8 mouse cellular contexts compared by ENCODE assay signal in the genomic region with DNA sequence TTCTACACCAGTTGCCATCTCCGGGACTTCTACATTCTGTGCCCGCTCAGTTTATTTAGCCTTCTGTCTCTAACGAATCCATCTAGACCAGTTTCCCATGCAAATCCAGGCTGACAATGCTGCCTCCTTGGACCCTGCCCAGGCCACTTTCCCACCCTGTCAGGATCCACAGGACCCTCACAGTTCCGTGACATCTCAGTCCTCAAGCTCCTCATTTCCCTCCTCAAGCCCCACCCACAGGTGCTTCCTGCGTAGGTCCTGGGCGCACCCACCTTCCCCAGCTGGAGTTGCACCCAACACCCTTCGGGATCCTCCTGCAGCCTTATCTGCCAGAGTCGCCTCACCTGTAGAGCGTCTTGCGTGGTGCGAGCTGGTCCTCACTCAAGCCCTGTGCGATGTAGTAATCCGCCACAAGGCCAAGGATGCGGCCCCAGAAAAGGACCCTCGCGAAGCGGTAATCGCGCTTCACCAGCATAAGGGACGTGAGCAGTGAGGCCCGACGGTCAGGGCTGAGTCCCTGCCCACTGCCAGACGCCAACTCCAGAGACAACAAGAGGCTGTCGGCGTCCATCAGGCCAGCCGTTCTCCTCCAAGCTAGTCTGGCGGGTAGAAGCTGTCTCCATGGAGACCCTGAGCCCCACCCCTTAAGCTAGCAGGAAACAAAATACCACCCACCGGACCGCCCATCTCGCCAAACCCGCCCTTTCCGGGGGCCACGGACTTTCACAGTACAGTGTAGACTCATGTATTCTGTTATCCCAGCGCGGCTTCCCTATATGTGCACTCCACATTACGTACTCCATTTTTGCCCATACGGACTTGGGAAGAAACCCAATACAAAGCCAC. TPM values are rescaled to one million over a fixed set of nuclear protein-coding genes. Genes with fewer than 3 reads are reported as not detected.
A peak's percentile ranks its signal among the peaks of the same experiment; 100 is the strongest.
DNase-seq lines count a peak whose midpoint lies in the region; ATAC-seq and TF ChIP-seq lines count a peak whose summit lies in the region.

A gene (minus strand): TSS at position 639 of the 846 bp plus-strand sequence.

- TF ChIP-seq CTCF in cortical plate, adult 2 months (IDR thresholded peaks at IDR 0.05; ENCODE audit: extremely low read depth, insufficient read depth, low read length): no peak
- TF ChIP-seq CTCF in gastrocnemius, adult 2 months (IDR thresholded peaks at IDR 0.05): no peak

- no peak within 1 kb of the TSS for H3K9ac ChIP-seq in ES-E14 (ENCODE audit: insufficient read depth, low read depth, low read length, poor library complexity, severe bottlenecking)
- peak within 1 kb of the TSS; percentile 52 for H3K9ac ChIP-seq in hindbrain, embryonic 15.5 days

- peak; percentile 94 for ATAC-seq in hindbrain, embryonic 15.5 days (ENCODE audit: low FRiP score, low read depth)

- peak within 1 kb of the TSS; percentile 82 for H3K4me2 ChIP-seq in hindbrain, embryonic 15.5 days

- peak; percentile 63 for DNase-seq in ES-E14 (ENCODE audit: low read depth, low spot score)
- peak; percentile 85 for DNase-seq in gastrocnemius, adult 2 months
- DNase-seq in left cerebral cortex, adult 11 months (ENCODE audit: low spot score): peak; percentile 65
- DNase-seq in lung, postnatal 36 days: peak; percentile 96
- peak; percentile 83 for DNase-seq in right cerebral cortex, adult 18-20 months
- DNase-seq in urinary bladder, adult 2 months (ENCODE audit: low spot score): peak; percentile 51

- H3K9me3 ChIP-seq in ES-E14 (ENCODE audit: control insufficient read depth, insufficient read depth, low read depth, low read length): no peaks in the 10 kb centered on the region
- H3K9me3 ChIP-seq in hindbrain, embryonic 15.5 days: no peaks in the 10 kb centered on the region

- 5% methylated on average over 37 of the region's 37 CpGs for WGBS in hindbrain, embryonic 15.5 days

- peaks cover 3% of the 10 kb centered on the region in 2 experiments; a peak in 3 of 4 replicates for H3K4me1 ChIP-seq in ES-E14 (ENCODE audit: control insufficient read depth in 2 of 2, insufficient read depth in 2 of 2, low read length in 2 of 2, poor library complexity in 1 of 2)
- H3K4me1 ChIP-seq in cortical plate, adult 2 months (ENCODE audit: control insufficient read depth, insufficient read depth, low read length): no peaks in the 10 kb centered on the region; the same call in 1 of the 2 replicates
- H3K4me1 ChIP-seq in hindbrain, embryonic 15.5 days (replicated peaks): peaks cover 19% of the 10 kb centered on the region

- peak; percentile 68; the same call in 1 of the 2 replicates for TF ChIP-seq POLR2A in cortical plate, adult 2 months (IDR thresholded peaks at IDR 0.05; ENCODE audit: extremely low read depth, insufficient read depth, low read length)

- in situ Hi-C loops in ES-E14 (cut with MboI; ENCODE audit: low sequenced_read_pairs in 2 of 2, unreplicated experiment in 2 of 2): no loop called here

- H3K36me3 ChIP-seq in ES-E14 (ENCODE audit: control insufficient read depth, insufficient read depth, low read length, poor library complexity, severe bottlenecking): peaks cover 10% of the 10 kb centered on the region
- H3K36me3 ChIP-seq in hindbrain, embryonic 15.5 days: peaks cover 14% of the 10 kb centered on the region

- intact Hi-C loops in gastrocnemius, adult 2 months (cut with DNase I): no loop called here

- no peaks in the 10 kb centered on the region for H3K27me3 ChIP-seq in hindbrain, embryonic 15.5 days

- H3K4me3 ChIP-seq in ES-E14 (ENCODE audit: insufficient read depth in 1 of 2, low read depth in 1 of 2, low read length in 2 of 2, poor library complexity in 1 of 2, severe bottlenecking in 1 of 2): peak within 1 kb of the TSS; percentile 37 to 45
- H3K4me3 ChIP-seq in cortical plate, adult 2 months (ENCODE audit: insufficient read depth, low read length): peak within 1 kb of the TSS; percentile 76
- peak within 1 kb of the TSS; percentile 73 for H3K4me3 ChIP-seq in gastrocnemius, adult 2 months
- peak within 1 kb of the TSS; percentile 51 for H3K4me3 ChIP-seq in hindbrain, embryonic 15.5 days

- H3K27ac ChIP-seq in ES-E14 (ENCODE audit: insufficient read depth, low read depth, low read length, poor library complexity, severe bottlenecking): no peak within 1 kb of the TSS
- no peak within 1 kb of the TSS for H3K27ac ChIP-seq in cortical plate, adult 2 months (ENCODE audit: insufficient read depth, low read length)
- H3K27ac ChIP-seq in gastrocnemius, adult 2 months: peak within 1 kb of the TSS; percentile 56
- H3K27ac ChIP-seq in hindbrain, embryonic 15.5 days (replicated peaks): peak within 1 kb of the TSS; percentile 61

TF ChIP-seq in ES-E14, 5 proteins besides CTCF, POLR2A, EP300 and RAD21:
- no peak for TF ChIP-seq ZC3H11A (IDR thresholded peaks at IDR 0.05; ENCODE audit: borderline replicate concordance, low read depth, low read length)
- no peak for TF ChIP-seq CHD2 (IDR thresholded peaks at IDR 0.05; ENCODE audit: low read depth, low read length)
- TF ChIP-seq ZNF384 (IDR thresholded peaks at IDR 0.05; ENCODE audit: low read depth, low read length): no peak
- no peak for TF ChIP-seq MAFK (IDR thresholded peaks at IDR 0.05; ENCODE audit: insufficient read depth, low read depth, low read length)
- no peak for TF ChIP-seq HCFC1 (IDR thresholded peaks at IDR 0.05; ENCODE audit: borderline replicate concordance, insufficient read depth, low read length)

RNA-seq across cellular contexts. Expression of the gene that starts here (rescaled TPM):
- 0.85 and 2.9 TPM in 2 replicates for total RNA-seq in ES-E14 (2012; rRNA removed)
- 27.3 and 29.9 TPM in 2 replicates for polyA plus RNA-seq in cortical plate, adult 2 months (2012; rRNA removed)
- under 1 TPM; 0.47 to 0.61 TPM for total RNA-seq in gastrocnemius, adult 2 months (2021)
- 50.0 and 50.3 TPM in 2 replicates for polyA plus RNA-seq in hindbrain, embryonic 15.5 days (2015; fragmentation: Nextera tagmentation; extraction: Ambion mirVana)
- polyA plus RNA-seq in urinary bladder, adult 2 months (2012; rRNA removed): 12.7 and 14.0 TPM in 2 replicates

Comparison
In these comparisons a context has a peak if more than half of its experiments do, and no peak if none do; other contexts are left out.
1. Peak in DNase-seq, H3K4me3 ChIP-seq and H3K27ac ChIP-seq in gastrocnemius, adult 2 months; RNA of the gene not detected or under 1 TPM.